Mouse (Mus musculus) left cerebral cortex, adult 2 months (tissue): Measurements from ENCODE around the gene Slc35d1. TPM values are rescaled to one million over a fixed set of nuclear protein-coding genes. Genes with fewer than 3 reads are reported as not detected.

Source experiments
- DNase-seq, 2 experiments: peaks; one replicate each; pipeline ENCODE4 v3.0.0; 2021 to 2022; ENCODE audit warnings: low spot score in 2 of 2, mixed read lengths in 1 of 2; ENCODE audit errors: extremely low spot score in 1 of 2
- H3K27ac ChIP-seq: fragments of 200-600 bp; 2 replicates; pipeline ENCODE4 v1.8.1; 2022
- H3K4me3 ChIP-seq: fragments of 200-600 bp; 2 replicates; pipeline ENCODE4 v1.8.1; 2022
- CTCF ChIP-seq: fragments of 200-600 bp; IDR thresholded peaks from 2 replicates; pipeline ENCODE4 v1.8.1; 2022; ENCODE audit warnings: antibody characterized with exemption, mild to moderate bottlenecking, moderate library complexity
- intact Hi-C: fragments of 180-260 bp; cut with DNase I; formaldehyde crosslinking; loops from one replicate; pipeline ENCODE4 v1.15.1; 2025
- long read RNA-seq, 2 experiments: library from polyadenylated mRNA; stranded (forward); transcript quantifications; one replicate each; pipeline ENCODE4 v2.0.0; 2021; ENCODE audit warnings: borderline mapping rate in 2 of 2
- total RNA-seq, 2 experiments: library from RNA; stranded (reverse); gene quantifications; 2 replicates each; pipeline ENCODE4 v1.2.3; 2021

Slc35d1 gene
- total RNA-seq = 10 to 100 TPM; 12.7 to 12.8 TPM
- long read RNA-seq, experiment 1, full-length matches to known transcripts = 6 of 6 reads
- long read RNA-seq, experiment 1, partial matches to known transcripts = 0 of 6 reads
- long read RNA-seq, experiment 1, other reads (novel, unspliced or antisense) = 0 of 6 reads
- long read RNA-seq, experiment 2, full-length matches to known transcripts = 9 of 12 reads
- long read RNA-seq, experiment 2, partial matches to known transcripts = 2 of 12 reads
- long read RNA-seq, experiment 2, other reads (novel, unspliced or antisense) = 1 of 12 reads

DNA sequence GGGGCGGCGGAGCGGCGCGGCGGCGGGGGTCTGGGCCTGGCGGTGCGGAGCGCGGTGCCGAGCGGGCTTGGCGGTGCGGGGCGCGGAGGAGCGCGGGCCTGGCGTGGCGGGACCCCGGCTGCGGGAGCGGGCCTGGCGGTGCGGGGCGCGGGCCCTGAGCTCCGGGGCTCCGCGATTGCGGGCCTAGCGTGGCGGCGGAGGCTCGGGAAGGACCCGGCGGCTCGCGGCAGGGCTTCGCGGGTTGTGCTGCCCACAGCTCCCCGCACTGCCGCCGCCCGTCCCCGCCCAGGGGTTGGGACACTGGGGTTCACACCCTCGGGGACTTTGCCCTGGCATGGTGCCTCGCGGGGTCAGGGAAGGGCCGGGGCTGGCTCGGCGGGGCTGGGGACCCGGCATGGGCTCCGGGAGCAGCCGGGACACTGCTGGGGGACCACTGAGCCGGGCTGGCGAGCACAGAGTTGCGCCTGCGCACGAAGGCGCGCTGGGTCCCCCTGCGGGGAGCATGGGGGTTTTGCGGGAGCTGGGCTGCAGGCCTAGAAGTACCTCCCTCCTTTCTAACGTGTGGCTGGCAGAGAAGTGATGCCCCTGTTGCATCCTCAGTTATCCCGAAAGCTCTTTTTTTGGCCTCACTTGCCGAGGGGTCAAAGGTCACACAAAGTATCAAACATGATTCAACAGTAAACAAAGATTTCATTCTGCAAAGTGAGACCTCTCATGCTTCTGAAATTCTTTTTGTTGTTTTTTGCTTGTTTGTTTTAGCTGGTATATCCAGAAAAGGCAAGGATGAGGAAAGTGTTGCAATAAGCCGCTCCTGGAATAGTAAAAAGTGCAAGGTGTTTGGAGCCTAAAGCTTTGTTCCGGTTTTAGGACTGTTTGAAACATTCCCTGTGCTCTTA is at the start of gene Slc35d1:
TSS of gene Slc35d1 (minus strand) at position 240 of the 896 bp plus-strand sequence.
- H3K27ac ChIP-seq = peak within 1 kb of the TSS; percentile 96
- intact Hi-C loops = loop anchor here (1.0 to 2.0 kb wide), 3 partner anchors 36 to 101 kb away; partner anchors contain the start of genes Mier1, Oma1 and Wdr78
- peak; percentile 81 to 83 for DNase-seq
- TF ChIP-seq CTCF = peak; percentile 41
- H3K4me3 ChIP-seq = peak within 1 kb of the TSS; percentile 74

DNA sequence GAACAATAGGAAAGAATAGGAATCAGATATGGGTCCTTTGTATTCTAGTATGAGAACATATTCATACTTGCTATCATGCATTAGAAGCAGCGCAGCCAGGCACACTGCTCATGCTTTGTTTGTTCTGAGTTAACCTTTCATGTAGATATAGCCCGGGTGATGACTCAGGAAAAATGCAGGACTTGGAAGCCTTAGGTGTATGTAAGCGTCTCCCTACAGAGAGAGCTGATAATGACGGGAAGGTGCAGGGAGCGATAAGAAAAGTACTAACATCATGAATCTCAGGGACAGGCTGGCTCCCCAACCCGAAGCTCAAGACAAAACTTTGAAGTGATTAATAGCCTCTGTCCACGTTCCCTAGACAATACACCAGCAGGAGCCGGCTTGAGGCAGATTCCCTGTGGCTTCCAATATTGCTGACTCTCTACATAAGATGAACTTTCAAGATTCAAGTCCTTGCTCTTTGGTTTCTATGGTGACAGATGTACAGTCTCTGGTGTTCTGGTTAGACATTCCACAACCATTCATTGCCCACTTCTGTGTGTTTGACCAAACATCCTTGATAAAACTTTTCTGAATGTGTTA is 48.9 kb upstream of the Slc35d1 start:
- no peak for DNase-seq
- no peak for TF ChIP-seq CTCF
- Histone ChIP-seq H3K27ac (no peak overlapping the region), H3K4me3 (no peak overlapping the region)
- intact Hi-C loops = no loop called here

DNA sequence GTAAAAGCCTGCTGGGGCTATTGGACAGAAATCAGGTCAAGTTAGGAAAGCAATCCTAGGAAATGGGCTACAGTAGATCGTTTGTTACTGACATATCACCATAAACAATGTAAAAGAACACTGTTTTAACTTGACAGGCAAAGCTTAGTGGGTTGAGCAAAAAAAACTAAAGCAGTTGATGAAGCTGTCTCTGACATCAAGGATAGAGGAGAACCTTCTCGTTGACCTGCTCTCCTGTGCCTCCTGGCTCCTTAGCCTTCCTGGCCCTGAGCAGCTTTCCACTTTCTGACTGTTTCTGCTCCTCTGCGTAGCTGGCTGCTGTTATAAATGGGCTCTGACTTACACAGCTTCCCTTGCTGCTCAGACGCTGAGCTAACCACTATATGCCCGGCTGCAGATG is 48.4 kb upstream of the Slc35d1 start:
- DNase-seq = no peak
- Histone ChIP-seq H3K27ac (no peak overlapping the region), H3K4me3 (no peak overlapping the region)
- intact Hi-C loops = no loop called here
- no peak for TF ChIP-seq CTCF

DNA sequence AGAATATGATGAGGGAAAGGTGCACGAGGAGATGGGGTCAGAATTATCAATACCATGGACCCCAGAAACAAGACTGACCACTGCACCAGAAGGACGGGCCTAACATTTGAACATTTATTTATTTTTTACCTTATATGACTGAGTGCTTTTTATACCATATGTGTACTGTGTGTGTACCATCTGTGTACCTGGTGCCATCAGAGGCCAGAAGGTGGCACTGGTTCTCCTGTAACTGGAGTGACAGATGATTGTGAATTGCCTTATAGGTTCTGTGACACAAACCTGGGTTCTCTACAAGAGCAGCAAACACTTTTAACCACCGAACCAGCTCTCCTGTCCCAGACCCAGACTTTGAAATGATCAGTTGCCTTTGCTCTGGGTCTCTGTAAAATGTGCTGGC is 43.9 kb upstream of the Slc35d1 start:
- no peak overlapping the region for H3K27ac ChIP-seq
- no peak overlapping the region for H3K4me3 ChIP-seq
- intact Hi-C loops = no loop called here
- no peak for DNase-seq
- TF ChIP-seq CTCF = no peak; the same call in none of the 2 replicates

DNA sequence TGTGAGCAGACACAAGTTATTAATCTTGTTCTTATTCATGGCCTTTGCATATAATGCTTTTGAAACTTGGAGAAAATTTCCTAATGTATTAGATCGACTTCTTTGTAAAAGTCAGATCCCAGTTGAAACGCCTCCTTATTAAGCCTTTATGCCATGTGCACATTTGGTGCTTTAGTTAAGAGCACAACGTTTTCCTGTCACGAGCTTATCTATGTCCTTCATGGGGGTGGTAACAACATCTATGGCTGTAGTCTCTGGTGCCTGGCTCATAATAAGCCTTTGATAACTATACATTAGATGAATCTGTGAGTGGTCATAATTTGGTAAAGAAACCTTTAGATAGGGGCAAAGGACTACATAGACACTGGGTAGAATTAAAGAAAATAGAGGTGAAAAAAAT is 38.9 kb upstream of the Slc35d1 start:
- DNase-seq = no peak
- H3K27ac ChIP-seq = no peak overlapping the region
- intact Hi-C loops = no loop called here
- TF ChIP-seq CTCF = no peak
- no peak overlapping the region for H3K4me3 ChIP-seq

DNA sequence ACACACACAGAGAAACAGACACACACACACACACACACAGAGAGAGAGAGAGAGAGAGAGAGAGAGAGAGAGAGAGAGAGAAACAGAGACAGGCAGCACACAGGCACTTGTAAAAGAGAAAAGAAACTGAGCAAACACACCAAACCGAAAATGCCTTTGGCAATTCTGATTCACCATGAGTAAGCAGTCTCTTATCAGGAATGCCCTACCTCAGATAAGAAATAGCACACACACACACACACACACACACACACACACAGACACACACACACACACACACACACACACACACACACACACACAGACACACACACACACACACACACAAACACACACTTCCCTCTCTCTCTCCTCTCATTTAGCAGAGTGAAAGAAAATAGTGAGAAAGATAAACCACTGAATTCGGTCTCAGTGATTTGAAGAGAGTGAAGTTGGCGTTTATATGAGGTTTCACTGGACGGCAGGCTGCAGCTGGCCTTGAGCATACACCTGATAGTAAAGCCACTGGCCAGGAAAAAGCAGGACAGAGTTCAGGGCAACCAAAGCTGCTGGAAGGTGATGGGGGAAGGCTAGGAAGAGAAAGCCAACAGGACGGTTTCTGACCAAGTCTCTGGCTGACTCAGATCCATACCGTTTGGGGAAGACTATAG is 34.6 kb upstream of the Slc35d1 start:
- no peak overlapping the region for H3K4me3 ChIP-seq
- no peak overlapping the region for H3K27ac ChIP-seq
- TF ChIP-seq CTCF = no peak
- intact Hi-C loops = no loop called here
- no peak for DNase-seq

DNA sequence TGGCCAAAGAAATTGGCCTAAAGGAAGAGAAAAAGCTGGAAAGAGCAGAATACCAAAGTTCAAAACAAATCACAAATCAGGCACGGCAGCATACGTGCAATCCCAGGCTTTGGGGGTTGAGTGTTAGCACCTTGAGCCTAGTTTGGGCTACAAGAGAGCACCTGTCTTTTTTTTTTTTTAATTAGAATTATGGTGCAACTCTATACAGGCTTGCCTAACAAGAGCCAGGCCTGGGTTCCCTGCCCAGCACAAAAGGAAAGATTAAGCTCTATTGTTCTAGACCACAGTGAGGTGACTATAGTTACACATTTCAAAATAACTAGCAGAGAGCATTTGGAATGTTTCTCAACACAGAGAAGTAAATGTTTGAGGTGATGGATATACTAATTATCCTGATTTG is 32.8 kb upstream of the Slc35d1 start:
- intact Hi-C loops = no loop called here
- Histone ChIP-seq H3K27ac (no peak overlapping the region), H3K4me3 (no peak overlapping the region)
- no peak for DNase-seq
- TF ChIP-seq CTCF = no peak

DNA sequence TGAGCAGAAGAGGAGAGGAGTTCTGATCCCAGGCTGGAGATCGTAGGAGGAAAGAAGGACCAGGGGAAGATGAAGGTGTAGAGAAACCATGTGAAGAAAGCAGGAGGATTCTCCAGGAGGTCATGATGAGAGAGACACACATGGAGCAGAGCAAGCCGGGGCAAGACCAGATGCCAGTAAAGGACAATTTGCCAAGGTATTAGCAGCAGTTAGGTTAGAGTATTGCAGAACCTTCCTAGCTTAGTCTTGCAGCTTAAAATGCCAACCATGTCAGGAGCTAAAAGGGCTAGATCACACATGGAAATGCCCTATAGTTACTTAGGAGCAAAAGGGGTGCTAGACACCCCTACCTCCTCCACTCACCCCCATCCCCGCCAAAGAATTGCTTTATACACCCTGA is 32.3 kb upstream of the Slc35d1 start:
- no peak overlapping the region for H3K4me3 ChIP-seq
- no peak overlapping the region for H3K27ac ChIP-seq
- TF ChIP-seq CTCF = no peak
- intact Hi-C loops = no loop called here
- DNase-seq = no peak

DNA sequence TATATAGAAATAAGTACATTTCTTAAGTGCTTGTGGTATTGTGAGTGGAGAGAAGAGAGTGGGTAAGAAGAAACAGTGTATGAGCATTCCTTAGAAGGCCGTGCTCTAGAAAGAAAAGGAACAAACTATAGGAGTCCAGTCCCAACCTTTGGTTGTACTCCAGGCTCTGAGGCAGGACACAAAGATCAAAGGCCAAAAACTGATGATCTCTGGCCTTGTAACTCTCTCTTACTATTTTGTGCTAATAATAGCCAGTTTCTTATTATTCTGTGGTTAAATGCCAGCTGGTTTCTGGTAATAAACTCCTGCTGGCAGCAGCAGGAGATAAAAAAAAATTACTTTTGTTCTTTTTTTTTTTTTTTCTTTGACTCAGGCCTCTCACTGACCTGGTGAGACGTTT is 17.2 kb upstream of the Slc35d1 start:
- no peak overlapping the region for H3K27ac ChIP-seq
- DNase-seq = no peak
- no peak for TF ChIP-seq CTCF
- H3K4me3 ChIP-seq = no peak overlapping the region
- intact Hi-C loops = no loop called here

DNA sequence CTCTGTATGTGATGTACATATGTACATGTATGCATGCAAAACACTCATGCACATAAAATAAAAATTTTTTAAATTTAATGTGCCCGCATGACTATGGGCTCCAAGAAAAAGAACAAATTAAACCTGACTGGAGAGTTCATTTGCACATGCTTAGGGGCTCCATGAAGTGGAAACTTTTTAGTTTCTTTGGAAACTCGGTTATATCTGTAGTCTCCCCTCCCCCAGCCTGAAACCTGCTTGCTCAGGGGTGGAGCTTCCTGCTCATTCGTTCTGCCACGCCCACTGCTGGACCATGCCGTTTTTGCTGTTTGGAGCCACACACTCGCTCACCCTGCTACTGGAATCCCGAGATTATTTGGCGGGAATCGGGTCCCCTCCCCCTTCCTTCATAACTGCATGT is 7.9 kb upstream of the Slc35d1 start:
- intact Hi-C loops = no loop called here
- Histone ChIP-seq H3K4me3 (no peak overlapping the region), H3K27ac (no peak overlapping the region)
- DNase-seq = no peak
- TF ChIP-seq CTCF = no peak

DNA sequence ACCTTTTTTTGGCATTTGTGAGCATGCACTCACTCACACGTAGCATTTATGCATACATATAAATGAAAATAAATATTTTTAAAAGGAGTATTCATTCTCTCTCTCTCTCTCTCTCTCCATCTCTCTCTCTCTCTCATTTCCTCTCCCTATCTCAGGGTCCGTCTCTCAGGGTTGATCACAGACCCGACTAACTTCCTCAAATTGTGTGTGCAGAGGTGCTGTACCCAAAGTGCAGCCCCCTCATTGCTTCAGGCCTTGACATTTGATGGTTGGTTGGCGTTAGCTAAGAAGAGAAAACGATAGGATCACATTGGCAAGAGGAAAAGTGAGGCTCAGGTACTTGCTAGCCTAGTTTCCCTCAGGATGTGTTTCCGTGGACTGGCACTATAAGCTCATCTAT is 6.8 kb upstream of the Slc35d1 start:
- intact Hi-C loops = no loop called here
- no peak overlapping the region for H3K4me3 ChIP-seq
- DNase-seq = no peak
- H3K27ac ChIP-seq = no peak overlapping the region
- TF ChIP-seq CTCF = no peak

DNA sequence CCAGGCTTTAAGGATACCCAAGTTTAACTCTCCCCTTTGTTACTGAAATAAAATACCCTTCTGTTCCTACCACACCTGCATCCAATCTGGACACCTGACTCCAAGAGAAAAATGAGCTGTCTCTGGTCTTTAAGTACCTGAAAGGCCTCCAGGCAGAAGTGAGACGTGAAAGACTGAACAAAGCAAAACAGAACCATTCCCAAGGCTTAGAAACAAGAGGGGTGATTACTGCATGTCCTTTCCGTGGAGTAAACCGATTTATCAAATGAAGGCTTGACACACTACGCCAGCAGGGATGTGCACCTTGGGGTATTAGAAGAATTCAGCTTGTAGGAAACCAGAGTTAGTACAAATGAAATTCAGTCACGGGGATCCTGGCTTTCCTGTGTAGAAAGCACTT is 4.0 kb upstream of the Slc35d1 start:
- Histone ChIP-seq H3K4me3 (no peak overlapping the region), H3K27ac (no peak overlapping the region)
- intact Hi-C loops = no loop called here
- no peak for TF ChIP-seq CTCF
- DNase-seq = no peak
